Mouse (Mus musculus) erythroblast, embryonic 14.5 days (primary cell): ENCODE results near the gene Atp1a4.

Source experiments
- GATA1 ChIP-seq: IDR thresholded peaks from 2 replicates; pipeline ENCODE4 v1.6.1; 2012; ENCODE audit warnings: low read length, inconsistent platforms, mixed read lengths
- TAL1 ChIP-seq: IDR thresholded peaks from 3 replicates; pipeline ENCODE4 v1.6.1; 2012; ENCODE audit warnings: low read length, inconsistent platforms, mixed read lengths

DNA sequence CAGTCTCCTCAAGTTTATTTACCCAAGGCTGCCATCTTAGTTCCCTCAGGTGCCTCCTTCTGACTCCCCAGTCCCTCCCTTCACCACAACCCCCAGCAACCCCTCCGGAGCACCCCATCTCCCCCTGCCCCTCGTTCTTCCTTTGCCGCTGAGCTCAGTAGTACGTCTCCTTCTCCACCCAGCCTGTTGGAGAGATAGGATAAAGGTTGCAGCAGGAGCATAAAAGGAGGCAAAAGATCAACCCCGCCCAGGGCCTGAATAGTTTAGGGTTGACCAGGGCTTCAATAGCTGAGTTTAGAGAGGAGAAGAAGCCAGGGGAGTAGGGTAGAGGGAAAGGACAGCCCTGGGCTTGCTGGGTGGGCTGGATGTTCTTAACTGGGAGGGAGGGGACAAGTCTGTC lies 16.3 kb upstream of the Atp1a4 start:
- TF ChIP-seq TAL1 (no peak), GATA1 (no peak)
